Mouse (Mus musculus) layer of hippocampus, adult 11-12 months (tissue): ENCODE data around the gene Gm10643.

Source experiments
- DNase-seq: peaks from one replicate; pipeline ENCODE4 v3.0.0; 2022; ENCODE audit warnings: low spot score

Gm10643 gene

GRCm38 (mm10) chr8:84065037-84065436 lies at the start of gene Gm10643:
TSS of gene Gm10643 (minus strand) at chr8:84065137.
- DNase-seq, result no peak

GRCm38 (mm10) chr8:84106216-84107040 lies 41.5 kb upstream of the Gm10643 start:
- DNase-seq, result no peak

- no peak for DNase-seq
These were observed 40.7 kb upstream of the Gm10643 start for GRCm38 (mm10) chr8:84105676-84106075.

GRCm38 (mm10) chr8:84104697-84105609 lies 40.0 kb upstream of the Gm10643 start, which contains the start of gene Dcaf15:
TSS of gene Dcaf15 (minus strand) at chr8:84104768.
- DNase-seq, result peak; percentile 98

DNA sequence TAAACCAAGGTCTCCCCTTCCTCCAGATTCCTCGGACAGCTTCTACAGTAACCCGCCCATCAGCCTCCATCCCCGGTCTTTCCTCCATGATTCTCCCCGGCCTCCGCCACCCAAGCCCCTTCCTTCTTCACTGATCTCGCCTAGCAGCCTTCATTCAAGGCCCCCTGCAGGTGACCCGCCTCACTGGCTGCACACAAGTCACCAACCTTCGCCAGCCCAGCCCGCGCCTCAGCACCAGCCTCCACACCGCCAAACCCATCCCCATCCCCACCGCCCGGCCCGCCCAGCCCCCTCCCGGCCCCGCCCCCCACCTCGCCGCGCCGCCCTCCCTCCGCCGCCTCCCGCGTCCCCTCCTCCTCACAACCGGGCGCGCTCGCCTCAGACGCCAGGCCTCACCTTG lies 39.3 kb upstream of the Gm10643 start:
- peak; percentile 60 for DNase-seq

GRCm38 (mm10) chr8:84103601-84104000 lies 38.7 kb upstream of the Gm10643 start:
- DNase-seq, result no peak

DNA sequence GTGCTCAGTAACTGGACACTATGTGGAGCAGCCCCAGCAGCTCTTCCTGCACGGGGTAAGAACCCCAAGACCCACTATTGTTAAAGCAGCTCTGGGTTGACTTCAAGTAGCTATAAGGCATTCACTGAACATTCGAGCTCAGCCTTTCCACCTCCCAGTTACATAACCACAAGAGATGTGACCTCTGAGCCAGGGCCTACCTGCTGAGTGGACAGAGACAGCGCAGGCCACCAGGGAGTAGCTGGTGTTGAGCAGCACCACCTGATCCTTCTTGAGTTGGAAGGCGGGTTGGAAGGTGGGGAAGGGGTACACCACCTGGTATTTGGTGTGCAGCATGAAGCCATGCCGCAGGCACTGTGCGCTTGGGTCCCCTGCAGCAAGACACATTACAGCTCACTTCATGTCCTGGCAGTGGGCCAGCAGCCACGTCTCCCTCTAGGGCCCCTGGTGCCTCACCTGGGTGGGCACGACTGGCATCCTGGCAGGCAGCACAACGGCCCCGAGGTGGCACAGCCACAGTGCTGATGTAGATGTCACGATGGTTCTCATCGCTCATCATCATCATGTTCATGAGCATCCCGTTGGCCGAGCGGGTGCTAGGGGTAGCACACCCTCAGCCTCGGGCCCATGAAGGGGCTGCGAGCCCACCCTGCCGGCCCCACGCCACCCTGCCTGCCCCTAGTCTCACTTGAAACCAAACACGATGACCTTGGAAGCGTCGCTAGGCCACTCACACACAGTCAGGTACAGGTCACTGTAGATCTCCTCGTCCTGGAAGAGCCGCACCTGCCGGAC lies 36.7 kb upstream of the Gm10643 start:
- no peak for DNase-seq

DNA sequence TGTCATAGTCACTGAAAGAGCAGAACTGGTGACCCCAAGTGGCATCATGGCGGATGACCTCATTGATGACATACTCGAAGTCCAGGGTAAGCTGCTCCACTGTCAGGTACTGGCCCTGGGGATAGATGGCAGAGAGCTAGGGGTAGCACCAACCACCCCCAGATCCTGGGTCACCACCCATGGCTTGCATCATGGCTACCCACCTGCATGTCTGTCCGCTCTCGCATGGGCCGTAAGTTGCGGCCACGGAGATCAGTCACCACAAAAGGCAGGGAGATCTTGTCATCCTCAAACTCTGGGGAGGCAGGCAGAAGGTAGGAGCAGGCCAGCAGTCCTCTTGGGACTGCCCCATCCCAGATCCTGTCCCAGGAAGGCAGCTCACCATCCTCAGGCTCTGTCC lies 33.4 kb upstream of the Gm10643 start:
- DNase-seq, result no peak

- no peak for DNase-seq
These were observed 31.1 kb upstream of the Gm10643 start for GRCm38 (mm10) chr8:84096061-84096460.

DNA sequence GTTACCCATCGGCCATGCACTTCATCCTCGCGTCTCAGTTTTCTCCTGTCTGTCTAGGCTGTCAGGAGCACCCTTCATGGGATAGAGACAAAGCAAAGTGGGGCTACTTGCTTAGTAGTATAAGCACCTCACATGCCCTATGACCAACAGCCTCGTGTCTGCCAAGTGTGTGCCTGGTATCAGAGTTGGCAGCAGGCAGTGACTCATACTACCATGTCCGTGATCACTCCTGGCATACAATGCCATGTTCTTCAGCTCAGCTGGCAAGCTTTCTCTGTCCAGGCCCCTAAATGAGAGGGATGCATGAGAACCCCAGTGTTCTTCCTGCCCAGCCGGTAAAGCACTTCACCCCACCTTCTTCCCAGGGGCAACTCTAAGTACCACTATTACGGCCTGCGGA lies 25.6 kb upstream of the Gm10643 start:
- no peak for DNase-seq

- DNase-seq, result no peak
These were observed 24.3 kb upstream of the Gm10643 start for GRCm38 (mm10) chr8:84089277-84089676.

GRCm38 (mm10) chr8:84087821-84088220 lies 22.9 kb upstream of the Gm10643 start:
- DNase-seq, result no peak

GRCm38 (mm10) chr8:84087156-84087555 lies 22.2 kb upstream of the Gm10643 start:
- DNase-seq, result no peak

DNA sequence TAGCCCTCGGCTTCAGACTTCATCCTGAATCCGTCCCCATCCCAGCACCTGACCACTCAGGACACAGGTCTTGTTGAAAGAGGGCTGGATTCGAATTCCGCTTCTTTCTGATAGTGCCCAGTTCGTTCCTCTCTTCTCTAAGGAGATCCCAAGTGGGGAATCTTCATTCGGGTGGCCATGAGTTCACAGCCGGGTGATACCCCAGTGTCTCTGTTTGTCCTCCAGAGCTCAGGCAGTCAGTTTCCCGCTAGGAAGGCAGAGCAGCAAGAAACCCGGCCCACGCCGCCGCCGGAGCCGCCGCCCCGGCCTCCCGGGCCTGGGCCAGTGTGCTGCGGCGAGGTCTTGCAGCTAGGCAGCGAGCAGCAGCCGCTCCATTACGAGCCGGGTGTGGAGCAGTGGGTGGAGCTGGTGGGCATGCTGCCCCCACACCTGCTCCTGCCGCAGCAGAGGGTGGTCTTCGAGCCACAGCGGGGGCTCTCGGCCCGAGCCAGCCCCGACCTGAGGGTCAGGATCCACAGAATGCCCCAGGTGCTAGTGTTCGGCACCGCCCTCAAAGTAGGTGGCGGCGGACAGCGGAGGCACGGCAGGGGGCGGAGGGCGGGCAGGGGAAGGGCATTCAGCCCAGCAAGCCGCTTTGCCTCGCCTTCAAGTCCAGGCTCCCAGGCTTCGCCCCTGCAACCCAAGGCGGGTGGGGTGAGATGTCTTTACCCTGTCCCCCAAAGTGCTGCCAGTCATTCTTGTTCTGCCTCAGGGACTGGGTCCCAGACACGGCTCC lies 19.6 kb upstream of the Gm10643 start:
- no peak for DNase-seq

DNA sequence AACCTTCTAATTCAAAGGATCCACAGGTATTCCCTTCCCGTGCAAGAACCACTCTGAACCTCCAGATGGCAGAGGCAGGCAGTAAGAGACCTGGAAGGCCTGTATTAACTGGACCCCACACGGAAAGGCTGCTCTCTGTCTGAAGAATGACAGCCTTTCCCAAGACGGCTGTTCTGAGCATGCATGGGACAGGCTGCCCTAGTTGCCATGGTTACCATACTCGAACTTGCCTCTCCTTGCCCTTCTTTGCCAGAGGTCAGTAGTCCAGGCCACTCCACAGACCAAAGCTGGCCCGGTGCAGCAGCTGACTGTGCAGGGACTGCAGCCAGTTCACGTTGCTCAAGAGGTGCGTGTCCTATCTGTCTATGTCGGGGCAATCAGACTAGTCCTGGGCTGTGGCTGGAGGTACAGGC lies 18.9 kb upstream of the Gm10643 start:
- DNase-seq, result no peak

DNA sequence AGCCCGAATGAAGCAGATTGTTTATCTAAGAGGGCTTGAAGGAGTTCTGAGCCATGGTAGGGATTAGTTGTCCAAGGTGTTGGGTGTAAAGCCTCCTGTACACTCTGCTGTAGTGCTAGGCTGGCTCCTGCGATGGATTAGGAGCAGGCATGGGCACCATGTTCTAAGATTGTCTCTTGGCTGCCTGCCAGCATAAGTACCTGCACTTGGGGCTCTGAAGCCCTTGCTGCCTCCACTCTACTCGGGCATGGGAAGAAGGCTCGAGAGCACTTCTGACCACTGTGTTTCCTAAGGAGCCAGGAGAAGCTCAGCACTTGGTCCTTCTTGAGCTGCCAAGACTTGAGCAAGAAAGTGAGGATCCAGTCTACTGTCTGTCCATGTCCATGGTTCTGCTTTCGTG lies 14.3 kb upstream of the Gm10643 start:
- no peak for DNase-seq

GRCm38 (mm10) chr8:84076849-84077248 lies 11.9 kb upstream of the Gm10643 start:
- no peak for DNase-seq

DNA sequence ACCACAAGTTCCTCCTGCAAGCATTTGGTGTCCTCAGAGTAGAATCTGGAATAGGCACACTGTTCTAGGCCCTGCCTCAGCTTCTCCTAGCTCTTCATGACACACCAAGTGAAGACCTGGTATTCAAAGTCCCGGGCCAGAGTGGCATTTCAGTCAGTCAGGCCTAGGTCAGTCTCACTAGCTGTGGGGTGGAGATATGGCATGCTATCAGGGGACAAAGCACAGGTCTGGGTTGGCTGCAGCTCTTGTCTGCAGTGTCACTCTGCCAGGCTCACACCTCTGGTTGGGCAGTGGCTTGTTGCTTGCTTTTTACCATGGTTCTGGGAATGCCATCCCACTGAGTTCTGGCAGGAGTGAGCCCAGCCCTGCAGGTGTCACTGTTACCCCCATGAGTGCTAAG lies 11.5 kb upstream of the Gm10643 start:
- no peak for DNase-seq

GRCm38 (mm10) chr8:84073230-84073976 lies 8.5 kb upstream of the Gm10643 start:
- DNase-seq, result no peak

DNA sequence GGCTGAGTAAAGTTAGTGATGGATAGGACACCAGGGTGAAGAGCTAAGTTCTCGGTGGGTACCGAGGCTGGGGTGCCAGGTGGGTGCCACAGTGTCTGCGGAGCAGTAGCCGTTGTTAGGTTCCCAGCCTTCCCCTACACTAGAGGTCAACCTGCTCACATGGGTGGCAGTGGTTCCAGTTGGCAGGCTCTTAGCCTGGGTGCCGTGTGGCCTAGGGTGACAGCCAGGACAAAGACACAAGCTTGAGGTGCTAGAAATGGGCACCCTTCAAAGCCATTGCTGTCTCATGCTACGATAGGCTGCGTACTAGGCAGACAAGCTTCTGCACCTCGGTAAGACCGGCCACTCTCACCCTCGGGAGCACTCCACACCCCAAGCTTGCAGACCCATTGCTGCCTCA lies 7.4 kb upstream of the Gm10643 start:
- DNase-seq, result no peak

DNA sequence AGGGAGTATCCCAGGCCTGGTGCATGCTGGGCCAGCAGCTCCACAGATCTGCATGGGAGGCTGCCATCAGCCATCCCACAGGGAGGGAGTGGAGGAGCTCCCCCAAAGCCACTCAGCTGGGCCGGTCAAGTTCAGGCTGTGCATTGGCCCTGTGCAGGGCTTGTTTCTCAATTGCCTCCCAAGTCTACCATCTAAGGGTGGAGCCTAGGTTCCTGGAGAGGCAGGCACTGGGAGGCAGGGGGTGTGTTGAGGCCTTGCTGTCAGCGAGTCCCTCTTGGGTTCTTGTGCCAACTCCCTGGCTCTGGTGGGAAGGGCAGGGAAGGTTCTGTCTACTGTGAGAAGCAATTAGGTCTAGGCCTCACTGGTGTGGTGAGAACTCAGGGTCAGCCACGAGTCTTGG lies 7.0 kb upstream of the Gm10643 start:
- DNase-seq, result no peak
